8 mouse cellular contexts compared by ENCODE assay signal in genomic region chr8:113848653-113849135, GRCm38 (mm10). TPM values are rescaled to one million over a fixed set of nuclear protein-coding genes. Genes with fewer than 3 reads are reported as not detected.
A peak's percentile ranks its signal among the peaks of the same experiment; 100 is the strongest.
DNase-seq lines count a peak whose midpoint lies in the region; ATAC-seq and TF ChIP-seq lines count a peak whose summit lies in the region.

TSS of gene Adamts18 (minus strand) at chr8:113848738.

- H3K36me3 ChIP-seq in kidney, embryonic 15.5 days, result no peaks in the 10 kb centered on the region
- no peaks in the 10 kb centered on the region for H3K36me3 ChIP-seq in embryonic facial prominence, embryonic 14.5 days (ENCODE audit: control insufficient read depth, insufficient read depth, low read length)
- no peaks in the 10 kb centered on the region for H3K36me3 ChIP-seq in midbrain, embryonic 16.5 days (ENCODE audit: control insufficient read depth, insufficient read depth, low read length)

- no peak for TF ChIP-seq CTCF in brain, embryonic 14.5 days (IDR thresholded peaks at IDR 0.05; ENCODE audit: borderline replicate concordance, extremely low read depth, insufficient read depth, insufficient read length)
- TF ChIP-seq CTCF in layer of hippocampus, adult 2 months (conservative IDR thresholded peaks at IDR 0.05), result no peak

- peak; percentile 88 for ATAC-seq in kidney, embryonic 15.5 days (replicated peaks; ENCODE audit: low FRiP score)
- peak; percentile 83 for ATAC-seq in embryonic facial prominence, embryonic 14.5 days (ENCODE audit: low read depth)
- peak; percentile 84 for ATAC-seq in midbrain, embryonic 16.5 days

- H3K27ac ChIP-seq in kidney, embryonic 15.5 days, result no peak within 1 kb of the TSS
- H3K27ac ChIP-seq in embryonic facial prominence, embryonic 14.5 days (replicated peaks; ENCODE audit: low read depth, low read length), result peak within 1 kb of the TSS; percentile 49; the same call in 1 of the 2 replicates
- peak within 1 kb of the TSS; percentile 68; the same call in 1 of the 2 replicates for H3K27ac ChIP-seq in layer of hippocampus, adult 2 months
- peak within 1 kb of the TSS; percentile 85 for H3K27ac ChIP-seq in midbrain, embryonic 16.5 days (ENCODE audit: low read length)

- H3K4me3 ChIP-seq in kidney, embryonic 15.5 days (replicated peaks), result peak within 1 kb of the TSS; percentile 51
- H3K4me3 ChIP-seq in embryonic facial prominence, embryonic 14.5 days (ENCODE audit: low read depth, low read length), result peak within 1 kb of the TSS; percentile 53
- peak within 1 kb of the TSS; percentile 67 for H3K4me3 ChIP-seq in layer of hippocampus, adult 2 months
- H3K4me3 ChIP-seq in midbrain, embryonic 16.5 days (ENCODE audit: low read depth, low read length), result peak within 1 kb of the TSS; percentile 68

- H3K4me1 ChIP-seq in kidney, embryonic 15.5 days, result peaks cover 19% of the 10 kb centered on the region
- no peaks in the 10 kb centered on the region for H3K4me1 ChIP-seq in embryonic facial prominence, embryonic 14.5 days (ENCODE audit: control insufficient read depth, insufficient read depth, low read length)
- H3K4me1 ChIP-seq in midbrain, embryonic 16.5 days (ENCODE audit: control insufficient read depth, insufficient read depth, low read length), result peaks cover 10% of the 10 kb centered on the region; the same call in 1 of the 2 replicates

- H3K9ac ChIP-seq in kidney, embryonic 15.5 days, result peak within 1 kb of the TSS; percentile 41
- H3K9ac ChIP-seq in embryonic facial prominence, embryonic 14.5 days (ENCODE audit: low read depth, low read length), result peak within 1 kb of the TSS; percentile 60
- H3K9ac ChIP-seq in midbrain, embryonic 16.5 days (ENCODE audit: low read depth, low read length), result peak within 1 kb of the TSS; percentile 83

- H3K9me3 ChIP-seq in kidney, embryonic 15.5 days (replicated peaks), result no peaks in the 10 kb centered on the region
- H3K9me3 ChIP-seq in embryonic facial prominence, embryonic 14.5 days (ENCODE audit: control insufficient read depth, low read length), result peaks cover 8% of the 10 kb centered on the region
- no peaks in the 10 kb centered on the region for H3K9me3 ChIP-seq in midbrain, embryonic 16.5 days (replicated peaks; ENCODE audit: control insufficient read depth, low read length, poor library complexity, severe bottlenecking)

- peak within 1 kb of the TSS; percentile 90 for H3K4me2 ChIP-seq in kidney, embryonic 15.5 days
- H3K4me2 ChIP-seq in embryonic facial prominence, embryonic 14.5 days (ENCODE audit: low read depth, low read length), result peak within 1 kb of the TSS; percentile 95
- peak within 1 kb of the TSS; percentile 95 for H3K4me2 ChIP-seq in midbrain, embryonic 16.5 days (ENCODE audit: low read length)

- DNase-seq in kidney, adult 9 months, result no peak
- DNase-seq in brain, embryonic 14.5 days (ENCODE audit: low read depth), result peak; percentile 78
- peak; percentile 75 for DNase-seq in embryonic facial prominence, embryonic 14.5 days (ENCODE audit: low spot score)
- DNase-seq in layer of hippocampus, adult 2 months (ENCODE audit: low spot score in 2 of 2), result peak; percentile 31 to 38
- no peak for DNase-seq in MN1 (ENCODE audit: low spot score)
- no peak for DNase-seq in testis, postnatal 10 days (ENCODE audit: low spot score)

- 0% methylated on average over 32 of the region's 32 CpGs for WGBS in kidney, embryonic 15.5 days
- 2% methylated on average over 21 of the region's 32 CpGs for whole genome bisulfite sequencing in embryonic facial prominence, embryonic 14.5 days
- WGBS in midbrain, embryonic 16.5 days, result 1% methylated on average over 32 of the region's 32 CpGs

- 0 out of 2 replicates have a peak, but pooled peaks have one; percentile 11 for TF ChIP-seq POLR2A in brain, embryonic 14.5 days (IDR thresholded peaks at IDR 0.05; ENCODE audit: borderline replicate concordance, extremely low read depth, insufficient read depth, insufficient read length, poor library complexity, severe bottlenecking)

- peaks cover 62% of the 10 kb centered on the region for H3K27me3 ChIP-seq in kidney, embryonic 15.5 days
- H3K27me3 ChIP-seq in embryonic facial prominence, embryonic 14.5 days (replicated peaks; ENCODE audit: control insufficient read depth, insufficient read depth, low read length), result peaks cover 52% of the 10 kb centered on the region
- 0 out of 2 replicates have a peak, but pooled peaks cover 3% of the 10 kb centered on the region for H3K27me3 ChIP-seq in midbrain, embryonic 16.5 days (ENCODE audit: control insufficient read depth, insufficient read depth, low read depth, low read length)

RNA-seq across cellular contexts. Expression of gene Adamts18, which starts in this region (rescaled TPM):
- 2.7 and 3.9 TPM in 2 replicates for polyA plus RNA-seq in kidney, embryonic 15.5 days (2015; fragmentation: Nextera tagmentation; extraction: Ambion mirVana)
- 5.5 and 11.0 TPM in 2 replicates for polyA plus RNA-seq in brain, embryonic 14.5 days (2012; rRNA removed)
- polyA plus RNA-seq in embryonic facial prominence, embryonic 14.5 days (2014; fragmentation: Nextera tagmentation; extraction: Ambion mirVana), result 4.5 and 4.6 TPM in 2 replicates
- total RNA-seq in layer of hippocampus, adult 2 months (2021), result 1 to 10 TPM; 1.3 to 1.9 TPM
- 2.1 and 3.8 TPM in 2 replicates for polyA plus RNA-seq in midbrain, embryonic 16.5 days (2015; fragmentation: Nextera tagmentation; extraction: Ambion mirVana)

Comparison
In these comparisons a context has a peak if more than half of its experiments do, and no peak if none do; other contexts are left out.
1. DNase-seq: peak in brain, embryonic 14.5 days (single experiment), embryonic facial prominence, embryonic 14.5 days (single experiment) and layer of hippocampus, adult 2 months (2 of 2); none in kidney, adult 9 months (single experiment), MN1 (single experiment) and testis, postnatal 10 days (single experiment).
2. Peak in every context shown above with its lines, with median percentiles within 50 percentile points of each other: ATAC-seq, H3K4me2 ChIP-seq, H3K4me3 ChIP-seq and H3K9ac ChIP-seq.